Mouse (Mus musculus): ENCODE results near the gene Klhl5. TPM values are rescaled to one million over a fixed set of nuclear protein-coding genes. Genes with fewer than 3 reads are reported as not detected.

The Klhl5 gene
- total RNA-seq, 1 experiment: 5.0 TPM

GRCm38 (mm10) chr5:65137073-65137472 is 29.7 kb downstream of the Klhl5 start:
- Histone ChIP-seq H3K4me1 (ENCODE audit: control insufficient read depth in 2 of 2, insufficient read depth in 2 of 2, low read length in 2 of 2, poor library complexity in 1 of 2) (no peaks in the 10 kb centered on the region), H3K9me3 (ENCODE audit: control insufficient read depth, insufficient read depth, low read depth, low read length) (no peaks in the 10 kb centered on the region; the same call in 1 of the 2 replicates), H3K9ac (ENCODE audit: insufficient read depth, low read depth, low read length, poor library complexity, severe bottlenecking) (no peak overlapping the region), H3K4me3 (ENCODE audit: insufficient read depth in 1 of 2, low read depth in 1 of 2, low read length in 2 of 2, poor library complexity in 1 of 2, severe bottlenecking in 1 of 2) (no peak overlapping the region), H3K36me3 (ENCODE audit: control insufficient read depth, insufficient read depth, low read length, poor library complexity, severe bottlenecking) (no peaks in the 10 kb centered on the region), H3K27ac (ENCODE audit: insufficient read depth, low read depth, low read length, poor library complexity, severe bottlenecking) (no peak overlapping the region)
- no peak for TF ChIP-seq HCFC1 (IDR thresholded peaks at IDR 0.05; ENCODE audit: borderline replicate concordance, insufficient read depth, low read length)
- no peak for TF ChIP-seq MAFK (IDR thresholded peaks at IDR 0.05; ENCODE audit: insufficient read depth, low read depth, low read length)
- no peak for TF ChIP-seq ZNF384 (IDR thresholded peaks at IDR 0.05; ENCODE audit: low read depth, low read length)
- no peak for TF ChIP-seq CHD2 (IDR thresholded peaks at IDR 0.05; ENCODE audit: low read depth, low read length)
- TF ChIP-seq ZC3H11A (IDR thresholded peaks at IDR 0.05; ENCODE audit: borderline replicate concordance, low read depth, low read length): no peak
- in situ Hi-C loops (cut with MboI; ENCODE audit: low sequenced_read_pairs in 2 of 2, unreplicated experiment in 2 of 2): no loop called here
- no peak for DNase-seq (ENCODE audit: low read depth, low spot score)

DNA sequence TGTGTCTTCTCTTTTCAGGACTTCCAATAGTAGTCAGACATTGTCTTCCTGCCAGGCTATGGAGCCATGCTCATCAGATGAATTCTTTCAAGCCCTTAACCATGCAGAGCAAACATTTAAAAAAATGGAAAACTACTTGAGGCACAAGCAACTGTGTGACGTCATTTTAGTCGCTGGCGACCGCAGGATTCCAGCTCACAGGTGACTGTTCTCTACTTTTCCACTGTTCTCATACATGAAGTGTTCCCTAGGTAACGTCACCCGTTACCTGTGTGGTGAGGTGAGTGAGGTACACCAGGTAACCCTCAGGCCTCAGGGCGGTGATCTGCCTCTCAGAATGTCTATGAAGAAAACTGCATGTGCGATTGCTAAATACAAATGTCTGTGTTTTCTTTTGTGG is 33.9 kb downstream of the Klhl5 start:
- Histone ChIP-seq H3K4me3 (ENCODE audit: insufficient read depth in 1 of 2, low read depth in 1 of 2, low read length in 2 of 2, poor library complexity in 1 of 2, severe bottlenecking in 1 of 2) (no peak overlapping the region), H3K9ac (ENCODE audit: insufficient read depth, low read depth, low read length, poor library complexity, severe bottlenecking) (no peak overlapping the region), H3K4me1 (ENCODE audit: control insufficient read depth in 2 of 2, insufficient read depth in 2 of 2, low read length in 2 of 2, poor library complexity in 1 of 2) (no peaks in the 10 kb centered on the region), H3K9me3 (ENCODE audit: control insufficient read depth, insufficient read depth, low read depth, low read length) (no peaks in the 10 kb centered on the region; the same call in 1 of the 2 replicates), H3K36me3 (ENCODE audit: control insufficient read depth, insufficient read depth, low read length, poor library complexity, severe bottlenecking) (no peaks in the 10 kb centered on the region), H3K27ac (ENCODE audit: insufficient read depth, low read depth, low read length, poor library complexity, severe bottlenecking) (no peak overlapping the region)
- no peak for DNase-seq (ENCODE audit: low read depth, low spot score)
- no peak for TF ChIP-seq ZNF384 (IDR thresholded peaks at IDR 0.05; ENCODE audit: low read depth, low read length)
- TF ChIP-seq HCFC1 (IDR thresholded peaks at IDR 0.05; ENCODE audit: borderline replicate concordance, insufficient read depth, low read length): no peak
- TF ChIP-seq CHD2 (IDR thresholded peaks at IDR 0.05; ENCODE audit: low read depth, low read length): no peak
- TF ChIP-seq MAFK (IDR thresholded peaks at IDR 0.05; ENCODE audit: insufficient read depth, low read depth, low read length): no peak
- no peak for TF ChIP-seq ZC3H11A (IDR thresholded peaks at IDR 0.05; ENCODE audit: borderline replicate concordance, low read depth, low read length)
- in situ Hi-C loops (cut with MboI; ENCODE audit: low sequenced_read_pairs in 2 of 2, unreplicated experiment in 2 of 2): no loop called here

DNA sequence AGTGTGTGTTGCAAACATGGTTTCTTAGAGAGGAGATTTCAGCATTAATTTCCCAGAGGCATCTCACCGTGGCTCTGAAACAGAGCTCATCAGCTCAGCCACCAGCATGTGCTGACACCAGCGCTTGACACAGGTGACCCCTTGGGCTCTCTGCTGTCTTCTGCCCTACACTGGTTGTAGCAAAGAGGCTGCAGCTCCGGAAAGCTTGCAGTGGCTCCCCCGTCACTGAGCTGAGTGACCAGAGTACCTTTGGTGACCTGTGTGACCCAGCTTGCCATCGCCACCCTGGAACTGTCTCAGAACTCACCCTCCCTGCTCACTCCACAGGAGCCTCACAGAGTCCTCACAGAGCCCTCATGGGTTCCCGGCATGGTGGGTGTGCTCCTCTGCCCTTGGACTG is 34.9 kb downstream of the Klhl5 start:
- Histone ChIP-seq H3K27ac (ENCODE audit: insufficient read depth, low read depth, low read length, poor library complexity, severe bottlenecking) (no peak overlapping the region), H3K4me1 (ENCODE audit: control insufficient read depth in 2 of 2, insufficient read depth in 2 of 2, low read length in 2 of 2, poor library complexity in 1 of 2) (no peaks in the 10 kb centered on the region), H3K9ac (ENCODE audit: insufficient read depth, low read depth, low read length, poor library complexity, severe bottlenecking) (no peak overlapping the region), H3K4me3 (ENCODE audit: insufficient read depth in 1 of 2, low read depth in 1 of 2, low read length in 2 of 2, poor library complexity in 1 of 2, severe bottlenecking in 1 of 2) (no peak overlapping the region), H3K36me3 (ENCODE audit: control insufficient read depth, insufficient read depth, low read length, poor library complexity, severe bottlenecking) (no peaks in the 10 kb centered on the region), H3K9me3 (ENCODE audit: control insufficient read depth, insufficient read depth, low read depth, low read length) (no peaks in the 10 kb centered on the region; the same call in 1 of the 2 replicates)
- in situ Hi-C loops (cut with MboI; ENCODE audit: low sequenced_read_pairs in 2 of 2, unreplicated experiment in 2 of 2): no loop called here
- no peak for DNase-seq (ENCODE audit: low read depth, low spot score)
- TF ChIP-seq ZNF384 (IDR thresholded peaks at IDR 0.05; ENCODE audit: low read depth, low read length): no peak
- TF ChIP-seq ZC3H11A (IDR thresholded peaks at IDR 0.05; ENCODE audit: borderline replicate concordance, low read depth, low read length): no peak
- no peak for TF ChIP-seq CHD2 (IDR thresholded peaks at IDR 0.05; ENCODE audit: low read depth, low read length)

DNA sequence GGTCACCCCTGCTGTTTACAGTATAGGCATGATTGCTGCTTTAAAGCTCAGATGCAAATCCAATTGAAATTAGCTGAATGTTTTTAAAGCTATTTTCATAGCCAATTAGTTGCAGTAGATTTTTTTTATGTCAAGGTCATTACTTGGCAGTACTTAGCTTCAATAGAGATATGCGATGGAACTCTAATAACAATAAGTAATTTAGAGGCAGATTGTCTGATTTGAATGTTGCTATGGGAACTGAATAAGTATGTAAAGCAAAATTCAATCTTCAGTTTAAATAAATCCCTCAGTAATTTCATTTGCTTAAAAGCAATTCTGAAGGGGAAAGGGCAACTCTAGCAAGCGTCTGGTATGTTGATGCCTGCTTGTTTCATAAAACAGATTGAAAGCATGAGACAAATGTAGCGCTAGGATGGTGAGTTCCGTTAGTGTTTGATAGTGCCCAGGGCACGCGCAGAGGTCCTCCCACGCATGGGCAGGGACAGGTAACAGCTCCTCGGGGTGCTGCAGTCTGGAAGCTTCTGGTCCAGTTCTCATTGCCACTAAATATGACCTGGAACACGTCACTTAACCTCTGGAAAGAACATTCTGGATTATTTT is 38.3 kb downstream of the Klhl5 start:
- H3K4me1 ChIP-seq (ENCODE audit: control insufficient read depth in 2 of 2, insufficient read depth in 2 of 2, low read length in 2 of 2, poor library complexity in 1 of 2): no peaks in the 10 kb centered on the region
- no peak overlapping the region for H3K4me3 ChIP-seq (ENCODE audit: insufficient read depth in 1 of 2, low read depth in 1 of 2, low read length in 2 of 2, poor library complexity in 1 of 2, severe bottlenecking in 1 of 2)
- H3K9me3 ChIP-seq (ENCODE audit: control insufficient read depth, insufficient read depth, low read depth, low read length): no peaks in the 10 kb centered on the region
- no peak overlapping the region for H3K27ac ChIP-seq (ENCODE audit: insufficient read depth, low read depth, low read length, poor library complexity, severe bottlenecking)
- in situ Hi-C loops (cut with MboI; ENCODE audit: low sequenced_read_pairs in 2 of 2, unreplicated experiment in 2 of 2): no loop called here
- no peak overlapping the region for H3K9ac ChIP-seq (ENCODE audit: insufficient read depth, low read depth, low read length, poor library complexity, severe bottlenecking)
- no peaks in the 10 kb centered on the region for H3K36me3 ChIP-seq (ENCODE audit: control insufficient read depth, insufficient read depth, low read length, poor library complexity, severe bottlenecking)
- no peak for DNase-seq (ENCODE audit: low read depth, low spot score)
- TF ChIP-seq CHD2 (IDR thresholded peaks at IDR 0.05; ENCODE audit: low read depth, low read length) (no peak), MAFK (IDR thresholded peaks at IDR 0.05; ENCODE audit: insufficient read depth, low read depth, low read length) (no peak), ZNF384 (IDR thresholded peaks at IDR 0.05; ENCODE audit: low read depth, low read length) (no peak), HCFC1 (IDR thresholded peaks at IDR 0.05; ENCODE audit: borderline replicate concordance, insufficient read depth, low read length) (no peak), ZC3H11A (IDR thresholded peaks at IDR 0.05; ENCODE audit: borderline replicate concordance, low read depth, low read length) (no peak)

- DNase-seq (ENCODE audit: low read depth, low spot score): no peak
- no peak overlapping the region for H3K4me3 ChIP-seq (ENCODE audit: insufficient read depth in 1 of 2, low read depth in 1 of 2, low read length in 2 of 2, poor library complexity in 1 of 2, severe bottlenecking in 1 of 2)
- H3K36me3 ChIP-seq (ENCODE audit: control insufficient read depth, insufficient read depth, low read length, poor library complexity, severe bottlenecking): no peaks in the 10 kb centered on the region
- in situ Hi-C loops (cut with MboI; ENCODE audit: low sequenced_read_pairs in 2 of 2, unreplicated experiment in 2 of 2): no loop called here
- H3K9me3 ChIP-seq (ENCODE audit: control insufficient read depth, insufficient read depth, low read depth, low read length): no peaks in the 10 kb centered on the region
- H3K9ac ChIP-seq (ENCODE audit: insufficient read depth, low read depth, low read length, poor library complexity, severe bottlenecking): no peak overlapping the region
- no peak overlapping the region for H3K27ac ChIP-seq (ENCODE audit: insufficient read depth, low read depth, low read length, poor library complexity, severe bottlenecking)
- H3K4me1 ChIP-seq (ENCODE audit: control insufficient read depth in 2 of 2, insufficient read depth in 2 of 2, low read length in 2 of 2, poor library complexity in 1 of 2): no peaks in the 10 kb centered on the region
- no peak for TF ChIP-seq ZNF384 (IDR thresholded peaks at IDR 0.05; ENCODE audit: low read depth, low read length)
- TF ChIP-seq MAFK (IDR thresholded peaks at IDR 0.05; ENCODE audit: insufficient read depth, low read depth, low read length): no peak
- TF ChIP-seq HCFC1 (IDR thresholded peaks at IDR 0.05; ENCODE audit: borderline replicate concordance, insufficient read depth, low read length): no peak
- TF ChIP-seq ZC3H11A (IDR thresholded peaks at IDR 0.05; ENCODE audit: borderline replicate concordance, low read depth, low read length): no peak
- TF ChIP-seq CHD2 (IDR thresholded peaks at IDR 0.05; ENCODE audit: low read depth, low read length): no peak
Measured at GRCm38 (mm10) chr5:65146749-65147148, 39.4 kb downstream of the Klhl5 start.

Data from ES-E14 (cell line).